Mouse (Mus musculus) splenic B cell, adult 2 months (primary cell): ENCODE data around the gene Lrrc31.

Experiments used
- DNase-seq: peaks from one replicate; pipeline ENCODE4 v3.0.0-alpha.2; 2011; ENCODE audit warnings: low read depth, low spot score
- H3K27me3 ChIP-seq: 2 replicates; pipeline ENCODE4 v1.6.1; 2012; ENCODE audit warnings: mild to moderate bottlenecking, low read length, moderate library complexity, mixed read lengths; ENCODE audit not compliant: control insufficient read depth, poor library complexity, insufficient read depth, severe bottlenecking
- H3K36me3 ChIP-seq: 2 replicates; pipeline ENCODE4 v1.6.1; 2012; ENCODE audit warnings: mild to moderate bottlenecking, low read length, moderate library complexity, mixed read lengths; ENCODE audit not compliant: control insufficient read depth, poor library complexity, insufficient read depth, severe bottlenecking

The Lrrc31 gene

GRCm38 (mm10) chr3:30646761-30647160 is 52.9 kb downstream of the Lrrc31 start:
- no peaks in the 10 kb centered on the region for H3K36me3 ChIP-seq
- H3K27me3 ChIP-seq = no peaks in the 10 kb centered on the region
- no peak for DNase-seq

- Histone ChIP-seq H3K27me3 (no peaks in the 10 kb centered on the region), H3K36me3 (no peaks in the 10 kb centered on the region)
- no peak for DNase-seq
These were observed 55.4 kb downstream of the Lrrc31 start, which contains the start of gene Lrriq4 for GRCm38 (mm10) chr3:30644207-30644606. Gene Lrriq4, plus strand, starts transcription at chr3:30644507.

- Histone ChIP-seq H3K36me3 (no peaks in the 10 kb centered on the region), H3K27me3 (no peaks in the 10 kb centered on the region)
- no peak for DNase-seq
These were observed 64.0 kb downstream of the Lrrc31 start for GRCm38 (mm10) chr3:30635629-30636028.

GRCm38 (mm10) chr3:30633681-30634080 is 66.0 kb downstream of the Lrrc31 start:
- no peak for DNase-seq
- H3K27me3 ChIP-seq = no peaks in the 10 kb centered on the region
- H3K36me3 ChIP-seq = no peaks in the 10 kb centered on the region
